Mouse (Mus musculus): ENCODE measurements around the gene Zfp704. TPM values are rescaled to one million over a fixed set of nuclear protein-coding genes. Genes with fewer than 3 reads are reported as not detected.

Gene Zfp704
- total and polyA plus RNA-seq, 3 experiments: under 0.01 TPM; not detected in 2

GRCm38 (mm10) chr3:9425661-9426060, 184.2 kb downstream of the Zfp704 start:
- no peak for DNase-seq (ENCODE audit: low read depth, low spot score)
- TF ChIP-seq TBP (IDR thresholded peaks at IDR 0.05; ENCODE audit: low read depth, low read length) (no peak), ZKSCAN1 (IDR thresholded peaks at IDR 0.05; ENCODE audit: low read depth, low read length) (no peak), ETS1 (IDR thresholded peaks at IDR 0.05; ENCODE audit: low read depth, low read length) (no peak), SMC3 (IDR thresholded peaks at IDR 0.05; ENCODE audit: low read depth, low read length) (no peak), MYB (IDR thresholded peaks at IDR 0.05; ENCODE audit: low read depth, low read length) (no peak), POLR2AphosphoS5 (IDR thresholded peaks at IDR 0.05; ENCODE audit: borderline replicate concordance, low read depth, low read length) (no peak), MEF2A (IDR thresholded peaks at IDR 0.05; ENCODE audit: extremely low read depth, insufficient replicate concordance, low read depth, low read length, poor library complexity, severe bottlenecking) (no peak), CHD1 (IDR thresholded peaks at IDR 0.05; ENCODE audit: low read depth, low read length) (no peak), TAL1 (IDR thresholded peaks at IDR 0.05; ENCODE audit: low read length) (no peak), RAD21 (IDR thresholded peaks at IDR 0.05; ENCODE audit: low read depth, low read length) (no peak), ZC3H11A (IDR thresholded peaks at IDR 0.05; ENCODE audit: low read depth, low read length) (no peak), ZMIZ1 (IDR thresholded peaks at IDR 0.05; ENCODE audit: low read depth, low read length) (no peak), POLR2AphosphoS2 (IDR thresholded peaks at IDR 0.05; ENCODE audit: low read length) (no peak), MYC (IDR thresholded peaks at IDR 0.05; ENCODE audit: low read depth, low read length) (no peak), MAZ (IDR thresholded peaks at IDR 0.05; ENCODE audit: low read depth, low read length) (no peak), UBTF (IDR thresholded peaks at IDR 0.05; ENCODE audit: borderline replicate concordance, insufficient read depth, low read depth, low read length) (no peak), MAX (IDR thresholded peaks at IDR 0.05; ENCODE audit: low read length) (no peak)

DNA sequence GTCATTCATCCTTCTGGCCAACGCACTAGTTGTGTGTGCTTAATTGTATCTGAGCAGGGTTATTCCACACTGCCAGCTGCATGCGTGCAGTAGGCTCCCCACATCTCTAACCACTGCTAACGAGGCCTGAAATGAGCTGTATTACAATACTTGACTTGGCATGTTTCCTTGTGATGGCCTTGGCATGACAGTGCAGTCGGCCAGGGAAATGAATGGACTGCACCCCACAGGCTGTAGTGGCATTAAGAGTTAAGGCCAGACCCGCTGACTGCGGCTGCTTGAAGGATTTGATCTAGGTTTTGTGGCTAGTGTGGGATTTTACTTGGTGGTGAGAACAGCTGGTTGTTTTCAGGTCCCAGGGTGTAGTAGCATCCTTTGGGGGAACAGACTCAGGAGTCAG, 185.2 kb downstream of the Zfp704 start:
- TF ChIP-seq JUND (IDR thresholded peaks at IDR 0.05; ENCODE audit: low read depth, low read length) (no peak), MAFK (IDR thresholded peaks at IDR 0.05; ENCODE audit: borderline replicate concordance, low read depth, low read length) (no peak), MXI1 (IDR thresholded peaks at IDR 0.05; ENCODE audit: low read depth, low read length) (no peak), POLR2AphosphoS2 (IDR thresholded peaks at IDR 0.05; ENCODE audit: low read length) (no peak), NELFE (IDR thresholded peaks at IDR 0.05; ENCODE audit: low read depth, low read length) (no peak), ZNF384 (IDR thresholded peaks at IDR 0.05; ENCODE audit: low read depth, low read length) (no peak), RCOR1 (IDR thresholded peaks at IDR 0.05; ENCODE audit: low read depth, low read length) (no peak), NRF1 (IDR thresholded peaks at IDR 0.05; ENCODE audit: insufficient read depth, low read depth, low read length, poor library complexity, severe bottlenecking) (no peak), TAL1 (IDR thresholded peaks at IDR 0.05; ENCODE audit: low read length) (no peak)
- Histone ChIP-seq H3K9ac (ENCODE audit: control insufficient read depth, low read depth, low read length, poor library complexity, severe bottlenecking) (no peak overlapping the region), H3K4me3 (ENCODE audit: control insufficient read depth in 1 of 2, insufficient read depth in 1 of 2, low read depth in 2 of 2, low read length in 2 of 2) (no peak overlapping the region), H3K9me3 (replicated peaks; ENCODE audit: insufficient read depth, low read length) (no peaks in the 10 kb centered on the region), H3K27me3 (ENCODE audit: control insufficient read depth in 1 of 2, insufficient read depth in 2 of 2, low read length in 2 of 2) (no peaks in the 10 kb centered on the region), H3K27ac (ENCODE audit: control insufficient read depth, low read depth, low read length) (no peak overlapping the region), H3K36me3 (ENCODE audit: control insufficient read depth in 1 of 2, insufficient read depth in 2 of 2, low read length in 2 of 2) (no peaks in the 10 kb centered on the region), H3K4me1 (ENCODE audit: control insufficient read depth in 1 of 2, insufficient read depth in 2 of 2, low read length in 2 of 2) (no peaks in the 10 kb centered on the region), H3K79me2 (ENCODE audit: control insufficient read depth, insufficient read depth, low read length, poor library complexity) (no peaks in the 10 kb centered on the region)
- DNase-seq (ENCODE audit: low read depth, low spot score): no peak

More at GRCm38 (mm10) chr3:9425661-9426060, 184.2 kb downstream of the Zfp704 start:
- Histone ChIP-seq H3K9ac (ENCODE audit: control insufficient read depth, low read depth, low read length, poor library complexity, severe bottlenecking) (no peak overlapping the region), H3K4me1 (ENCODE audit: control insufficient read depth in 1 of 2, insufficient read depth in 2 of 2, low read length in 2 of 2) (no peaks in the 10 kb centered on the region), H3K9me3 (replicated peaks; ENCODE audit: insufficient read depth, low read length) (no peaks in the 10 kb centered on the region), H3K79me2 (ENCODE audit: control insufficient read depth, insufficient read depth, low read length, poor library complexity) (no peaks in the 10 kb centered on the region), H3K36me3 (ENCODE audit: control insufficient read depth in 1 of 2, insufficient read depth in 2 of 2, low read length in 2 of 2) (no peaks in the 10 kb centered on the region), H3K27ac (ENCODE audit: control insufficient read depth, low read depth, low read length) (no peak overlapping the region), H3K4me3 (ENCODE audit: control insufficient read depth in 1 of 2, insufficient read depth in 1 of 2, low read depth in 2 of 2, low read length in 2 of 2) (no peak overlapping the region), H3K27me3 (ENCODE audit: control insufficient read depth in 1 of 2, insufficient read depth in 2 of 2, low read length in 2 of 2) (no peaks in the 10 kb centered on the region)

Data from MEL (cell line).